Mouse (Mus musculus): ENCODE measurements around the gene Pik3r6. TPM values are rescaled to one million over a fixed set of nuclear protein-coding genes. Genes with fewer than 3 reads are reported as not detected.

Pik3r6 gene
- polyA plus RNA-seq, 1 experiment from 2014 or later: 1.9 TPM

- no peaks in the 10 kb centered on the region for H3K4me1 ChIP-seq
- H3K27me3 ChIP-seq: no peaks in the 10 kb centered on the region
- no peaks in the 10 kb centered on the region for H3K9me3 ChIP-seq
- H3K4me3 ChIP-seq: no peak overlapping the region
- 83% methylated on average over 6 of the region's 6 CpGs for WGBS
- H3K4me2 ChIP-seq (replicated peaks): no peak overlapping the region
- H3K36me3 ChIP-seq: no peaks in the 10 kb centered on the region
- H3K27ac ChIP-seq (replicated peaks): no peak overlapping the region
- no peak overlapping the region for H3K9ac ChIP-seq (replicated peaks)
- ATAC-seq (ENCODE audit: low FRiP score, low read depth): no peak
Observed at GRCm38 (mm10) chr11:68474600-68474999, 28.2 kb upstream of the Pik3r6 start.

- no peak overlapping the region for H3K4me3 ChIP-seq
Observed at GRCm38 (mm10) chr11:68475676-68476075, 27.1 kb upstream of the Pik3r6 start.

GRCm38 (mm10) chr11:68477661-68478060, 25.2 kb upstream of the Pik3r6 start:
- Histone ChIP-seq H3K4me3 (no peak overlapping the region), H3K36me3 (no peaks in the 10 kb centered on the region), H3K27me3 (no peaks in the 10 kb centered on the region), H3K9ac (replicated peaks) (no peak overlapping the region), H3K4me1 (no peaks in the 10 kb centered on the region), H3K27ac (replicated peaks) (no peak overlapping the region), H3K9me3 (no peaks in the 10 kb centered on the region), H3K4me2 (replicated peaks) (no peak overlapping the region)
- WGBS: 90% methylated on average over 6 of the region's 6 CpGs
- no peak for ATAC-seq (ENCODE audit: low FRiP score, low read depth)

More at GRCm38 (mm10) chr11:68475676-68476075, 27.1 kb upstream of the Pik3r6 start:
- Histone ChIP-seq H3K9ac (replicated peaks) (no peak overlapping the region), H3K27ac (replicated peaks) (no peak overlapping the region), H3K27me3 (no peaks in the 10 kb centered on the region), H3K36me3 (no peaks in the 10 kb centered on the region), H3K4me1 (no peaks in the 10 kb centered on the region), H3K4me2 (replicated peaks) (no peak overlapping the region), H3K9me3 (no peaks in the 10 kb centered on the region)
- ATAC-seq (ENCODE audit: low FRiP score, low read depth): no peak
- 88% methylated on average over 7 of the region's 7 CpGs for WGBS

- 90% methylated on average over 3 of the region's 3 CpGs for WGBS
- H3K9me3 ChIP-seq: no peaks in the 10 kb centered on the region
- H3K9ac ChIP-seq (replicated peaks): no peak overlapping the region
- H3K27me3 ChIP-seq: no peaks in the 10 kb centered on the region
- no peaks in the 10 kb centered on the region for H3K36me3 ChIP-seq
- H3K4me1 ChIP-seq: no peaks in the 10 kb centered on the region
- no peak overlapping the region for H3K27ac ChIP-seq (replicated peaks)
- no peak for ATAC-seq (ENCODE audit: low FRiP score, low read depth)
- H3K4me2 ChIP-seq (replicated peaks): no peak overlapping the region
- H3K4me3 ChIP-seq: no peak overlapping the region
Observed at GRCm38 (mm10) chr11:68478574-68478981, 24.2 kb upstream of the Pik3r6 start.

- Histone ChIP-seq H3K27me3 (no peaks in the 10 kb centered on the region), H3K9ac (replicated peaks) (no peak overlapping the region), H3K4me1 (no peaks in the 10 kb centered on the region), H3K9me3 (no peaks in the 10 kb centered on the region), H3K27ac (replicated peaks) (no peak overlapping the region), H3K4me3 (no peak overlapping the region), H3K36me3 (no peaks in the 10 kb centered on the region), H3K4me2 (replicated peaks) (no peak overlapping the region)
- 96% methylated on average over 4 of the region's 4 CpGs for WGBS
- no peak for ATAC-seq (ENCODE audit: low FRiP score, low read depth)
Observed at GRCm38 (mm10) chr11:68480660-68481059, 22.2 kb upstream of the Pik3r6 start.

GRCm38 (mm10) chr11:68482001-68482400, 20.8 kb upstream of the Pik3r6 start:
- Histone ChIP-seq H3K4me1 (no peaks in the 10 kb centered on the region), H3K4me2 (replicated peaks) (no peak overlapping the region), H3K4me3 (no peak overlapping the region), H3K9me3 (no peaks in the 10 kb centered on the region), H3K36me3 (no peaks in the 10 kb centered on the region), H3K27me3 (no peaks in the 10 kb centered on the region), H3K27ac (replicated peaks) (no peak overlapping the region), H3K9ac (replicated peaks) (no peak overlapping the region)
- no peak for ATAC-seq (ENCODE audit: low FRiP score, low read depth)

- Histone ChIP-seq H3K36me3 (no peaks in the 10 kb centered on the region), H3K4me1 (no peaks in the 10 kb centered on the region), H3K4me3 (no peak overlapping the region), H3K9me3 (no peaks in the 10 kb centered on the region), H3K9ac (replicated peaks) (no peak overlapping the region), H3K27me3 (no peaks in the 10 kb centered on the region), H3K27ac (replicated peaks) (no peak overlapping the region), H3K4me2 (replicated peaks) (no peak overlapping the region)
- 77% methylated on average over 6 of the region's 6 CpGs for WGBS
- ATAC-seq (ENCODE audit: low FRiP score, low read depth): no peak
Observed at GRCm38 (mm10) chr11:68483213-68483612, 19.6 kb upstream of the Pik3r6 start.

- no peaks in the 10 kb centered on the region for H3K4me1 ChIP-seq
- H3K36me3 ChIP-seq: no peaks in the 10 kb centered on the region
- 80% methylated on average over 3 of the region's 3 CpGs for WGBS
- ATAC-seq (ENCODE audit: low FRiP score, low read depth): no peak
- H3K9me3 ChIP-seq: no peaks in the 10 kb centered on the region
- no peak overlapping the region for H3K27ac ChIP-seq (replicated peaks)
- no peaks in the 10 kb centered on the region for H3K27me3 ChIP-seq
- no peak overlapping the region for H3K9ac ChIP-seq (replicated peaks)
- no peak overlapping the region for H3K4me3 ChIP-seq
- H3K4me2 ChIP-seq (replicated peaks): no peak overlapping the region
Observed at GRCm38 (mm10) chr11:68484431-68484830, 18.4 kb upstream of the Pik3r6 start.

GRCm38 (mm10) chr11:68485206-68485942, 17.4 kb upstream of the Pik3r6 start:
- no peaks in the 10 kb centered on the region for H3K4me1 ChIP-seq
- no peak for ATAC-seq (ENCODE audit: low FRiP score, low read depth)

GRCm38 (mm10) chr11:68486093-68486492, 16.7 kb upstream of the Pik3r6 start:
- H3K36me3 ChIP-seq: no peaks in the 10 kb centered on the region
- H3K4me2 ChIP-seq (replicated peaks): no peak overlapping the region
- H3K9me3 ChIP-seq: no peaks in the 10 kb centered on the region
- no peak for ATAC-seq (ENCODE audit: low FRiP score, low read depth)
- no peak overlapping the region for H3K27ac ChIP-seq (replicated peaks)
- 90% methylated on average over 3 of the region's 3 CpGs for WGBS
- H3K9ac ChIP-seq (replicated peaks): no peak overlapping the region
- H3K4me3 ChIP-seq: no peak overlapping the region
- no peaks in the 10 kb centered on the region for H3K27me3 ChIP-seq
- H3K4me1 ChIP-seq: no peaks in the 10 kb centered on the region

More at GRCm38 (mm10) chr11:68485206-68485942, 17.4 kb upstream of the Pik3r6 start:
- H3K27ac ChIP-seq (replicated peaks): no peak overlapping the region
- H3K4me2 ChIP-seq (replicated peaks): no peak overlapping the region
- WGBS: 38% methylated on average over 8 of the region's 8 CpGs
- H3K9me3 ChIP-seq: no peaks in the 10 kb centered on the region
- H3K9ac ChIP-seq (replicated peaks): no peak overlapping the region
- H3K36me3 ChIP-seq: no peaks in the 10 kb centered on the region
- no peaks in the 10 kb centered on the region for H3K27me3 ChIP-seq
- no peak overlapping the region for H3K4me3 ChIP-seq

- Histone ChIP-seq H3K4me1 (no peaks in the 10 kb centered on the region), H3K27ac (replicated peaks) (no peak overlapping the region), H3K9ac (replicated peaks) (no peak overlapping the region), H3K36me3 (no peaks in the 10 kb centered on the region), H3K4me2 (replicated peaks) (no peak overlapping the region), H3K4me3 (no peak overlapping the region), H3K27me3 (no peaks in the 10 kb centered on the region), H3K9me3 (no peaks in the 10 kb centered on the region)
- ATAC-seq (ENCODE audit: low FRiP score, low read depth): no peak
- WGBS: 88% methylated on average over 10 of the region's 10 CpGs
Observed at GRCm38 (mm10) chr11:68487720-68488119, 15.1 kb upstream of the Pik3r6 start.

GRCm38 (mm10) chr11:68488256-68488824, 14.5 kb upstream of the Pik3r6 start:
- Histone ChIP-seq H3K27ac (replicated peaks) (no peak overlapping the region), H3K27me3 (no peaks in the 10 kb centered on the region), H3K4me1 (no peaks in the 10 kb centered on the region), H3K36me3 (no peaks in the 10 kb centered on the region), H3K4me2 (replicated peaks) (no peak overlapping the region), H3K9ac (replicated peaks) (no peak overlapping the region), H3K4me3 (no peak overlapping the region), H3K9me3 (no peaks in the 10 kb centered on the region)
- WGBS: 74% methylated on average over 6 of the region's 6 CpGs
- no peak for ATAC-seq (ENCODE audit: low FRiP score, low read depth)
